25 mouse cellular contexts compared by ENCODE assay signal in the genomic region with DNA sequence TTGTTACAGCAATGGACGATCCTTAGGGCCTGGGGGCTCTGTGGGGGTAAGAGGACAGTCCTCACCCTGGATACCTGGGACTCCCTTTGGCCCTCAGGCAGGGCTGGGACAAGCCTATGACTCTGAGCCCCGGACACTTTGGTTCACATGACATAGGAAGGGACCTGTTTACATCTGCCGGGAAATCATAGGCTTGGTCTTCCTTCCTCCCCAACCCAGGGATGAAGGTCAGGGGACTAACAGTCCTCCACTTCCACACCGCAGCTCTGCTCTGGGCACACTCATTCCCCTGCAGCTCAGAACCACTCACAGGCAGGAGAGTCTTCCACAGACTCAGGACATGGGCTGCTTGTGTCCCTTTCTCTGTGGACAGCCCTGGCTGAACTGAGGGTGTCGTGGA. TPM values are rescaled to one million over a fixed set of nuclear protein-coding genes. Genes with fewer than 3 reads are reported as not detected.
"Had no signal": no experiment of that assay in that cellular context is flagged by ENCODE, and none has a peak within 500 bp of the region (broad histone marks: within the 10 kb centered on the region; RNA-seq: fewer than 3 reads in every experiment).

No protein-coding gene starts in this region.

- H3K9ac ChIP-seq: heart, embryonic 12.5 days; hindbrain, embryonic 12.5 days; hindbrain, embryonic 15.5 days; intestine, embryonic 15.5 days had no signal

- DNase-seq: gastrocnemius, adult 2 months; gastrocnemius, postnatal 10 days; gastrocnemius, postnatal 25 days; heart, adult 18-20 months; heart, postnatal 10 days; heart, postnatal 4 days; kidney, adult 18-20 months; kidney, adult 8-10 months; kidney, postnatal 10 days; kidney, postnatal 25 days; kidney, postnatal 4 days; liver had no signal

- H3K27me3 ChIP-seq: heart, embryonic 12.5 days; hindbrain, embryonic 12.5 days; hindbrain, embryonic 15.5 days; intestine, embryonic 15.5 days; limb, embryonic 12.5 days had no signal

- H3K27ac ChIP-seq: gastrocnemius, adult 2 months; heart, embryonic 10.5 days; hindbrain, embryonic 10.5 days; hindbrain, embryonic 12.5 days; hindbrain, embryonic 15.5 days; intestine, embryonic 15.5 days; layer of hippocampus, adult 2 months; left cerebral cortex, adult 2 months; limb, embryonic 10.5 days; limb, embryonic 12.5 days had no signal

- ATAC-seq: forebrain, embryonic 16.5 days; inflammation-experienced regulatory T-cells, adult 6 months; intestine, embryonic 15.5 days had no signal

- H3K4me3 ChIP-seq: gastrocnemius, adult 2 months; heart, embryonic 10.5 days; heart, embryonic 12.5 days; hindbrain, embryonic 10.5 days; hindbrain, embryonic 12.5 days; hindbrain, embryonic 15.5 days; intestine, embryonic 15.5 days; layer of hippocampus, adult 2 months; left cerebral cortex, adult 2 months; limb, embryonic 10.5 days; limb, embryonic 12.5 days had no signal

- H3K4me2 ChIP-seq: heart, embryonic 12.5 days; hindbrain, embryonic 12.5 days; hindbrain, embryonic 15.5 days; intestine, embryonic 15.5 days; limb, embryonic 12.5 days had no signal

- H3K9me3 ChIP-seq: heart, embryonic 10.5 days; heart, embryonic 12.5 days; hindbrain, embryonic 10.5 days; hindbrain, embryonic 12.5 days; hindbrain, embryonic 15.5 days; intestine, embryonic 15.5 days; limb, embryonic 10.5 days; limb, embryonic 12.5 days had no signal

RNA-seq across cellular contexts. Expression of a gene that starts 16.5 kb away (rescaled TPM):
- polyA plus RNA-seq: heart, embryonic 10.5 days; heart, embryonic 12.5 days; heart, embryonic 14.5 days; hindbrain, embryonic 10.5 days; hindbrain, embryonic 12.5 days; inflammation-experienced regulatory T-cells, adult 6 months; intestine, embryonic 15.5 days; limb, embryonic 10.5 days had no signal

RNA-seq across cellular contexts. Expression of a gene that starts 20.4 kb away (rescaled TPM):
- polyA plus RNA-seq: heart, embryonic 10.5 days had no signal
